Mouse (Mus musculus) ES-Bruce4 (cell line): ENCODE data around the gene Bmp10.

Experiments
- CTCF ChIP-seq: IDR thresholded peaks from one replicate; pipeline ENCODE4 v1.8.1; 2011; ENCODE audit warnings: low read depth, low read length
- POLR2A ChIP-seq: IDR thresholded peaks from one replicate; pipeline ENCODE4 v1.8.1; 2011; ENCODE audit warnings: low read length; ENCODE audit not compliant: insufficient read depth

DNA sequence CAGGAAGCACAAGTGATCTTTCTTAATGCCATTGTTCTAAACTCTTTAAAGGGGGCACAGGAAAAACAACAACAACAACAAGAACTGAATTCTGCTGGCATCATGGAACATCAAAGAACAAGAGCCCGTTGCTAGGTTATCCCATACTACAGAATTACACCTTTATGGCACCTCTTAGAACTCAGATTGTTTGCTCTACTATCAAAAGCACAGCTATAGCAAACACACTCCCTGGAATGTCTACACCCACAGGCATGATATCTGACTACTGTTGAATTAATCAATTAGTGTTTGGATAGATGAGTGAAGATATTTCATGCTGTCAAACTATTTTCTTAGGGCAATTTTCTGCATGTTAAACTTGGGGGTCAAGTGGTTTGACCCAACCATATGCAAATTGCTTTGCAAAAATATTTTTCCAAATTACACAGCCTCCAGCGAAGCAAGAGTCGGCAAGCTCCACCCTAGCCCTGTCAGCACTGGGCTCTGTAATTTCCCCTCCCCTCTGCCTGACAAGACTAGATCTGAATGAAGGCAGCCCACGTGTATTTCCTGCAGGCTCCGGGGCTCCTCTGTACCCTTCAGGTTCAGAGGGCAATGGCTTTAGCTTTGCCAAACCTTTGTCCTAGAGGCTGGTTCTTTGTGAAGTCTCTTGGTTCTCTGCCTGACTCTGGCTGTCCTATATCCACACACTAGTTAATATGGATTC, 50.7 kb downstream of the Bmp10 start:
- no peak for TF ChIP-seq CTCF
- no peak for TF ChIP-seq POLR2A
